Mouse (Mus musculus) embryonic facial prominence, embryonic 12.5 days (tissue): ENCODE measurements around the gene Trp73. TPM values are rescaled to one million over a fixed set of nuclear protein-coding genes. Genes with fewer than 3 reads are reported as not detected.

ENCODE experiments used
- ATAC-seq: fragments of 200-750 bp; cut with Nextera tagmentation; 2 replicates; pipeline ENCODE4 v1.8.0; 2017; ENCODE audit not compliant: insufficient number of reproducible peaks, insufficient read depth, low FRiP score, low TSS enrichment
- H3K27ac ChIP-seq: fragments of 300-500 bp; sonication (generic); 2 replicates; pipeline ENCODE4 v1.5.1; 2016; ENCODE audit warnings: mild to moderate bottlenecking
- H3K27me3 ChIP-seq: fragments of 300-500 bp; sonication (generic); 2 replicates; pipeline ENCODE4 v1.6.1; 2016; ENCODE audit warnings: mild to moderate bottlenecking, moderate library complexity
- H3K36me3 ChIP-seq: fragments of 300-500 bp; sonication (generic); 2 replicates; pipeline ENCODE4 v1.6.1; 2016; ENCODE audit warnings: mild to moderate bottlenecking
- H3K4me1 ChIP-seq: fragments of 300-500 bp; sonication (generic); 2 replicates; pipeline ENCODE4 v1.6.1; 2016
- H3K4me2 ChIP-seq: fragments of 300-500 bp; sonication (generic); replicated peaks from 2 replicates; pipeline ENCODE4 v1.6.1; 2016; ENCODE audit warnings: mild to moderate bottlenecking, moderate library complexity
- H3K4me3 ChIP-seq: fragments of 300-500 bp; sonication (generic); 2 replicates; pipeline ENCODE4 v1.5.1; 2016; ENCODE audit warnings: mild to moderate bottlenecking
- H3K9ac ChIP-seq: fragments of 300-500 bp; sonication (generic); 2 replicates; pipeline ENCODE4 v1.6.1; 2016; ENCODE audit warnings: mild to moderate bottlenecking, moderate library complexity
- H3K9me3 ChIP-seq: fragments of 300-500 bp; sonication (generic); 2 replicates; pipeline ENCODE4 v1.6.1; 2016; ENCODE audit warnings: mild to moderate bottlenecking, moderate library complexity
- WGBS: fragments of 180-500 bp; shearing (Covaris S2); methylation state at CpG from one replicate; pipeline ENCODE4 v1.1.7; 2016; 5-methylcytosine and 5-hydroxymethylcytosine counted together
- polyA plus RNA-seq: library from polyadenylated mRNA; unstranded; fragments of >200 nt; fragmentation: Nextera tagmentation; extraction: Ambion mirVana; gene quantifications from 2 replicates; pipeline ENCODE4 v1.2.1, GENCODE M21; 2016

The Trp73 gene
- polyA plus RNA-seq, 1 experiment from 2014 or later = 1.5 TPM

DNA sequence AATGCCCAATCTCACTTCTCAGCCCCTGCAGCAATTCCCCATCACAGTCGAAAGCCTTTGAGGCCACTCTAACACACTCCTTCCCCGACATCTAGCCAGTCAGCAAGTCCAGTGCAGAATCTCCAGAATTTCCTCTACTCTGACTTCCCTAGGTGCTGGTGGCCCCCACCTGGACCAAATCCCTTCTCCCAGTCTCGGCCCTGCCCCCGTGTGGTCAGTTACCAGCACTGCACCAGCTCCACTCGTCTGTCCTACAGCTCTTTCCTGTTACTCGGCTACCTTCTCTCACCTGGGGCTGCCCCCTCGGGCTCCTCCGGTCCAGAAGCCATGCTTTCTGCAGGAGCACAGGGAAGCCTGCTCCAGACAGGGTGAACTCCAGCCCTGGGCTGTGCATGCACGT, 46.8 kb downstream of the Trp73 start:
- Histone ChIP-seq H3K4me2 (no peak overlapping the region), H3K4me3 (no peak overlapping the region), H3K27ac (no peak overlapping the region), H3K9me3 (no peaks in the 10 kb centered on the region), H3K27me3 (peaks cover 50% of the 10 kb centered on the region), H3K36me3 (no peaks in the 10 kb centered on the region), H3K4me1 (no peaks in the 10 kb centered on the region), H3K9ac (no peak overlapping the region)
- no peak for ATAC-seq
- WGBS = 19% methylated on average over 9 of the region's 9 CpGs

DNA sequence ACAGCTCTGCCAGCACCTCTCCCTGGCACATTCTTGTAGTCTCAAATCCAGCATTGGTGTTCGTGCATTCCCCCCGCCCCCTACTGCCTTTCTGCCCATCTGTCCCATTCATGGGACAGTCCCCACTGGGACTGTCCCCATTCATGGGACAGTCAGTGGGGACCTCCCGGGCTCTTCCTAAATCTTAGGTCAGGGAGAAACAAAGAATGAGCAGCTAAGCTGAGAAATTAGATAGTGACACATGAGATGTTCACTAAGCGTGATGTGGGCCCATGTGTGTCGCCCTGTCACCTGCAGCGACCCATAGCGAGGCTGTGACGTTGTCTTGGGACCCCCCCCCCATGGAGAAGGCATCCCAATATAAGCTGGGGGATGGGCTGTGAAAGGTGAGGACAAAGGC, 48.7 kb downstream of the Trp73 start:
- no peak overlapping the region for H3K9ac ChIP-seq
- H3K27me3 ChIP-seq = peaks cover 40% of the 10 kb centered on the region; the same call in 1 of the 2 replicates
- WGBS = 68% methylated on average over 8 of the region's 8 CpGs
- H3K27ac ChIP-seq = no peak overlapping the region
- no peaks in the 10 kb centered on the region for H3K9me3 ChIP-seq
- no peaks in the 10 kb centered on the region for H3K36me3 ChIP-seq
- no peaks in the 10 kb centered on the region for H3K4me1 ChIP-seq
- H3K4me3 ChIP-seq = no peak overlapping the region
- H3K4me2 ChIP-seq = no peak overlapping the region
- no peak for ATAC-seq

DNA sequence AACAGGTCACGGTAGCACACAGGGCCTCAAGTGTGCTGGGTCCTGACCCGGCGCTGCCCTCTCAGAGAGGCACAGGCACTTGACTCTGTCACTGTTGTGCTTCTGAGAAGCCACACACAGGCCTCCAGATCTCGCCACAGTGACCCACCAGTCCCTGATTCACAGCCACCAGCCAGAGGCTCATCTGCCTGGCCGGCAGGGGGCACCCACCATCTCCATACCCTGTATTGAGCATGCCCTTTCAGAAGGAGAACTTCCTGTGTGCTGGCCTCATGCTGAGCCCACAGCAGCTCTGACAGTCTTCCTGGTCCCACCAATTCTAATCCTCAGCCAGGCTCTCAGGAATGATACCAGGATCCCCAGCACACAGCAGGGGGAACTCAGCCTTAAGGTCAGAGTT, 50.8 kb downstream of the Trp73 start:
- Histone ChIP-seq H3K36me3 (no peaks in the 10 kb centered on the region), H3K4me1 (no peaks in the 10 kb centered on the region), H3K9me3 (no peaks in the 10 kb centered on the region), H3K4me2 (no peak overlapping the region), H3K4me3 (no peak overlapping the region), H3K27ac (no peak overlapping the region), H3K27me3 (peaks cover 27% of the 10 kb centered on the region; the same call in 1 of the 2 replicates), H3K9ac (no peak overlapping the region)
- ATAC-seq = no peak
- 57% methylated on average over 5 of the region's 5 CpGs for WGBS

DNA sequence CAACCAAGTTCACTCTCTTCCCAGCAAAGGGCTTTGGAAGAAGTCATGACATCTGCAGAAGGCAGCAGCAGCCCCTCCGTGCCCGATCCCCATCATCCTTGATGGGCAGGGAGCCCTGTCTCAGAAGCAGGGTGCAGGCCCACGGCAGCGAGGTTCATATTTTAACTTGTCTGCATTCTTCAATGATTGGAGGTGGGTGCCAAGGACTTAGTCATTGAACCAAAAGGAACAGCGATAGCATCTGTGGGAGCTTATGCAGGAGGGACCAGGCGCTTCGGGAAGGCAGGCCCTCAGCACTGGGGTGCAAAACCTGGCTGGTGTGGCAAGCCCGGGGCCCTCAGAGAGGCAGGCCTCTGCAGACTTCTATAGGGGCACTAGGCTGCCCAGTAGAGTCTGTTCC, 53.6 kb downstream of the Trp73 start:
- Histone ChIP-seq H3K9me3 (no peaks in the 10 kb centered on the region), H3K4me2 (no peak overlapping the region), H3K27ac (no peak overlapping the region), H3K9ac (no peak overlapping the region), H3K36me3 (no peaks in the 10 kb centered on the region), H3K4me3 (no peak overlapping the region), H3K4me1 (peaks cover 4% of the 10 kb centered on the region; the same call in 1 of the 2 replicates), H3K27me3 (peaks cover 37% of the 10 kb centered on the region)
- ATAC-seq = no peak
- WGBS = 88% methylated on average over 8 of the region's 8 CpGs

DNA sequence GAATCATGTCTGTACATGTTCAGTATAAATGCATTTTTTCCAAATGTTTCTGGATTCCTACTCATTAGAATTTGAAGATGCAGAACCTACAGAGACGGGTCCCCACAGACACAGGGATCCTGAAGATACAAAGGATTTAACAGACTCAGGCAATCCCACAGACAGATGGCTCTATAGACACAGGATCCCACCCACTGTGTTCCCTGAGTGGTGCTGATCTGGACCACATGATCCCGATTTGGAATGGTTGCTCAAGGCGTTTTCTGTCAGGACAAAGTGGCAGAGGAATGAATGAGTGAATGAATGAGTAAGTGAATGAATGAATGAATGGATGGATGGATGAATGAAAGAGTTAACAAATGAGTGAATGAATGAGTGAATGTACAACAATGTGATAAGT, 54.2 kb downstream of the Trp73 start:
- Histone ChIP-seq H3K4me1 (peaks cover 9% of the 10 kb centered on the region; the same call in 1 of the 2 replicates), H3K4me3 (no peak overlapping the region), H3K36me3 (no peaks in the 10 kb centered on the region), H3K9me3 (no peaks in the 10 kb centered on the region), H3K27ac (no peak overlapping the region), H3K27me3 (peaks cover 42% of the 10 kb centered on the region), H3K9ac (no peak overlapping the region), H3K4me2 (no peak overlapping the region)
- WGBS = 64% methylated on average over 3 of the region's 3 CpGs
- ATAC-seq = no peak

DNA sequence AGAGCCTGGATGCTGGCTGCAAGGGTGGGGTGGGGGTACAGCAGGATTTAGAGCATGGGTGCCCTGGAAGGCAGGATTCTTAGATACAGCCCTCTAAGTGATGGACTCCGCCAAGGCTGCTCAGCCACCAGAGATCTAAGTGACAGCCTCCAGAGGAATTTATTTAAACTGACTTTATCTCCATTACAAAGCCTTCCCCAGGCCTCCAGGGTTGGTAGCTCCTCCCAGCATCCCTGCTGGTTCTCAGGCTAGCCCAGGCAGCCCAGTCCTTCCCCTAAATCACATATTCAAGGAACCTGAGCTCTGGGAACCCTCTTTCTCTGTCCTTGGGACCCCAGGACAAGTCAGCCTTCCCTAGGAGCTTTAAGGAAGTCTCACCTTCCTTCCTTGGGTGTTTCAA, 58.0 kb downstream of the Trp73 start:
- H3K27me3 ChIP-seq = peaks cover 43% of the 10 kb centered on the region
- H3K9me3 ChIP-seq = no peaks in the 10 kb centered on the region
- H3K4me3 ChIP-seq = no peak overlapping the region
- no peak overlapping the region for H3K4me2 ChIP-seq
- WGBS = 10% methylated on average over 1 of the region's 1 CpGs
- H3K27ac ChIP-seq = no peak overlapping the region
- ATAC-seq = no peak
- H3K4me1 ChIP-seq = peaks cover 9% of the 10 kb centered on the region; the same call in 1 of the 2 replicates
- no peak overlapping the region for H3K9ac ChIP-seq
- no peaks in the 10 kb centered on the region for H3K36me3 ChIP-seq

DNA sequence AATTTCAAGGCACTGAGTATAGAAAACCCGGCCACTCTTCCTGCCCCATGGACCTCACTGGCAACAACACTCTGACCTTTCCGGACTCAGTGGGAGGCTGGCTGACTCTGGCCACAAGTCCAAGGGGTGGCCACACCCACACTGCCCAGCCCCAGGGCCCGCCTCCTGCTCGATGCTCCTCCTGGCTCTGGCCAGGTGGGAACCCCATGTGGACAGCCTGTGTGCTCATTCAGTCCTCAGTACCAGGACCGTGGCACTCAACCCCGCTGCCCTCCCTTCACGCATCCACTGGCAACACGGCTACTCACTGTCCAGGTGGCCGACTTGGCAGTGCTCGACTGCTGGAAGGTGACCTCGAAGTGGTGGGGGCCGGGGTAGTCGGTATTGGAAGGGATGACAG, 59.0 kb downstream of the Trp73 start:
- peak overlapping the region; percentile 21 for H3K4me3 ChIP-seq
- 1% methylated on average over 13 of the region's 13 CpGs for WGBS
- no peak for ATAC-seq
- no peaks in the 10 kb centered on the region for H3K36me3 ChIP-seq
- peak overlapping the region; percentile 32 for H3K4me2 ChIP-seq
- no peak overlapping the region for H3K27ac ChIP-seq
- H3K4me1 ChIP-seq = peaks cover 9% of the 10 kb centered on the region; the same call in 1 of the 2 replicates
- H3K9ac ChIP-seq = peak overlapping the region; percentile 19; the same call in 1 of the 2 replicates
- peaks cover 43% of the 10 kb centered on the region for H3K27me3 ChIP-seq
- no peaks in the 10 kb centered on the region for H3K9me3 ChIP-seq

DNA sequence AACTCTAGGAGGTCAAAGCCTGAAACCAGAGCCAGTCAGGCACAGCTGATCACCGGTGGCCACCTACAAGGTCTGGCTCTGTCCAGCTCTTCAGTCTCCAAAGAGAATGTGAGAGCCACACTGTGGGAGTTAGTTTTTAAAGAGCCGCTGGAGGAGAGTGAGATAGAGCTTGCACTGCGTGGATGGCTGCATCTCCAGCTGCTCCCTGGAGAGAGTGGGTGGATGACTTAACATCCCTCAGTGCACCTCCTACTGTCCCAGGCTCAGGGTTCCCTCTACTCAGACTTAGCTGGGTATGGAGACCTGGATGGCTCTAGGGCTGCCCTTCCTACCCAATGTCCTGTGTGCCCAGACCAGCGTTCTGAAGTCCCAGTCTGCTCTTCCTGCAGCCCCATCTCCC, 59.8 kb downstream of the Trp73 start:
- no peaks in the 10 kb centered on the region for H3K36me3 ChIP-seq
- H3K4me1 ChIP-seq = peaks cover 9% of the 10 kb centered on the region; the same call in 1 of the 2 replicates
- H3K27me3 ChIP-seq = peaks cover 45% of the 10 kb centered on the region
- 63% methylated on average over 4 of the region's 4 CpGs for WGBS
- H3K27ac ChIP-seq = no peak overlapping the region
- H3K4me3 ChIP-seq = no peak overlapping the region
- H3K9me3 ChIP-seq = no peaks in the 10 kb centered on the region
- 0 out of 2 replicates have a peak overlapping the region, but pooled peaks have one; percentile 32 for H3K4me2 ChIP-seq
- H3K9ac ChIP-seq = no peak overlapping the region
- no peak for ATAC-seq

DNA sequence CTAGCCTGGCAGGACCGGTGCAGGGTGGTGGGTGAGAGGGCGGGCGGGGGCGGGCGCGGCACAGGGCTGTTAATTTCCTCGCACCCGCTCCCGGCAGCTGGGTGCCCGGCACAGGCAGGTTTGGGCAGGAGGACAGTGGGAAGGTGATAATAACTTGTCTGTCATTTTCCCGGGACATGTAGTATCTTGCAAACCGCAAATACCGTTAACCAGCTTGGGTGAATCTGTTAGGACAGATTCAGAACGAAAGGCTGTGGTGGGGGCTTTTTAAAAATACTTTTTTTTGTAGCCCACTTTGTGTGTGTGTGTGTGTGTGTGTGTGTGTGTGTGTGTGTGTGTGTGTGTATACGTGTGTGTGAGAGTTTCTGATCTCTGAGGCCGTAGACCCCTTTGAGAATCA, 68.1 kb downstream of the Trp73 start:
- H3K36me3 ChIP-seq = no peaks in the 10 kb centered on the region
- ATAC-seq = no peak
- H3K27ac ChIP-seq = no peak overlapping the region
- no peak overlapping the region for H3K9ac ChIP-seq
- no peak overlapping the region for H3K4me3 ChIP-seq
- no peaks in the 10 kb centered on the region for H3K9me3 ChIP-seq
- peaks cover 48% of the 10 kb centered on the region for H3K27me3 ChIP-seq
- peaks cover 5% of the 10 kb centered on the region; the same call in 1 of the 2 replicates for H3K4me1 ChIP-seq
- WGBS = 12% methylated on average over 15 of the region's 16 CpGs
- H3K4me2 ChIP-seq = peak overlapping the region; percentile 29

DNA sequence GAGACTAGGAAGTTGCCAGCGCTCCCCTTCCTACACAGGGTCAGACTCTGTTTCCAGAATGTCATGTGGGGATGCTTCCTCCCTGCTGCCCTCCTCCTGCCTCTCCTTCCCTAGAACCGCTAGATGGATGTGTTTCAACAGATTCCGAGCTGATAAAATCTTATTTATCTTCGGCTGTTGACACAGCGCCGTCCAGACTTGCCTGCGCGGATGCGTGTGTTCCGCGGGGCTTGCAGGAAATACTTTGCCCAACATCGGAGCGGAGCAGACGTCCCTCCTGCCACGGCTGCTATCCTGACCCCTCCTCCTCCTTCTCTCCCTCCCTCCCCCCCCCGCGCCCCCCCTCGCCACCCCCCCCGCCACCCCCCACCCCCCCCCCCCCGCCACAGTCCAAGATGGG, 68.5 kb downstream of the Trp73 start:
- Histone ChIP-seq H3K9me3 (no peaks in the 10 kb centered on the region), H3K4me3 (no peak overlapping the region), H3K36me3 (no peaks in the 10 kb centered on the region), H3K9ac (no peak overlapping the region), H3K27me3 (peaks cover 48% of the 10 kb centered on the region), H3K4me1 (peaks cover 5% of the 10 kb centered on the region; the same call in 1 of the 2 replicates), H3K4me2 (peak overlapping the region; percentile 29), H3K27ac (no peak overlapping the region)
- no peak for ATAC-seq
- 2% methylated on average over 15 of the region's 20 CpGs for WGBS

DNA sequence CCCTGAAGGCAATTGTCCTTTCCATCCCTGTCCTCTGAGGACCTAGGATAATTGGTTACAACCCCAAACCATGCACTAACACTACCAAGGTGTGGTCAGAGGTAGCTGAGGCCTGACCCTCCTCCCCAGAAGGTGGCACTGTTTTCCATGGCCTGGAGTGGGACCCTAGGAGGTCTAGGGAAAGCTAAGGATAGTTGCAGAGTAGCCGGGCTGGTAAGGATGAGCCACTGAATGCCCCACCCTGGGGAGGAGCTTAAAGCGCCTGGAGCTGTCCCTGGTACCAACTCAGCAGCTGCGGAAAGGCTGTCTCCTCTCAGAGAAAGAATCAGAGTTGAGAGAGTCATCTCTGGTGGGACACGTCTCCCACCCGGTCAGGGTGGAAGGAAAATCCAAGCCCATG, 69.1 kb downstream of the Trp73 start:
- peak; percentile 8; the same call in 1 of the 2 replicates for ATAC-seq
- no peak overlapping the region for H3K4me3 ChIP-seq
- WGBS = 3% methylated on average over 5 of the region's 5 CpGs
- peaks cover 48% of the 10 kb centered on the region for H3K27me3 ChIP-seq
- no peaks in the 10 kb centered on the region for H3K9me3 ChIP-seq
- H3K36me3 ChIP-seq = no peaks in the 10 kb centered on the region
- H3K4me1 ChIP-seq = peaks cover 5% of the 10 kb centered on the region; the same call in 1 of the 2 replicates
- H3K4me2 ChIP-seq = no peak overlapping the region
- no peak overlapping the region for H3K27ac ChIP-seq
- no peak overlapping the region for H3K9ac ChIP-seq

DNA sequence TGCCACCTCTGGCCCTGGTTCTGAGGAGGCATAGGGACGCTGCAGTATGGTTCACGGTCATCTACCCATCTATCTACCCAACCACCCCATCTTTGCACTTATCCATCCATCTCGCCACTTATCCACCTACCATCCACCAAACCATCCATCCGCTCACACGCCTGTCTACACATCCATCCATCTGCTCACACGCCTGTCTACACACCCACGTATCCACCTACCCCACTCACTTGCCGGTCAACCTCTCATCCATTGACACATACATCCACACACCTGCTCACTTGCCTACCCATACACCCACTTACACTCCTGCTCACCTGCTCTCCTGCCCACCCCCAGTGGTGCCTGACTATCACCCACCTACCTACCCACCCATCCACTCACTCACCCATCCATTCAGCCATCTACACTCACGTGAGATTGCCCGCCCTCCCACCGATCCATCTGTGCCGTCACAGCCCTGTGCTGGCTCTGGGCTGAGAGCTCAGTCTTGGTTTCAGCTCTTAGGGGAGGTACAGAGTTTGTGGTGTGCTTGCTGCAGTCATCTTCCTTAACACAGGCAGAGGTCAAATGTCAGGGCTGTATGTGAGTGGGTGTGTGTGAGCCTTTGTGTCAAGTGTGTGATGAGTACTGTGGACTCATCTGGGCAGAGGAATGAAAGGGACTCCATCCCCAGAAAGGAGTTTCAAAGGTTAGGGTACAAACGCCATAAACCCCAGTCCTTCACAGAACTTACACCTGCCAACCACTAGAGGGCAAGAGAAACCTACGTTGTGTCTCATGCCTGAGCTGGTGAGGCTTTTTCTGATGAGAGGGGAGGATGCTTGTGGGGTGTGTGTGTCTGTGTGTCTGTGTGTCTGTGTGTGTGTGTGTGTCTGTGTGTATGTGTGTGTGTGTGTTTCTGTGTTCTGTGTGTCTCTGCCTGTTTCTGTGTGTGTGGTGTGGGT, 74.9 kb downstream of the Trp73 start:
- Histone ChIP-seq H3K9ac (0 out of 2 replicates have a peak overlapping the region, but pooled peaks have one; percentile 17), H3K9me3 (no peaks in the 10 kb centered on the region), H3K4me1 (no peaks in the 10 kb centered on the region), H3K27me3 (peaks cover 9% of the 10 kb centered on the region; the same call in 1 of the 2 replicates), H3K4me3 (no peak overlapping the region), H3K36me3 (no peaks in the 10 kb centered on the region), H3K4me2 (no peak overlapping the region), H3K27ac (no peak overlapping the region)
- WGBS = 63% methylated on average over 14 of the region's 14 CpGs
- ATAC-seq = 0 out of 2 replicates have a peak, but pooled peaks have one; percentile 7
